Mouse (Mus musculus) G1E (cell line): ENCODE results near the gene Spp2. TPM values are rescaled to one million over a fixed set of nuclear protein-coding genes. Genes with fewer than 3 reads are reported as not detected.

Experiments used
- ATAC-seq: 2 replicates; pipeline ENCODE4 v1.8.0; 2016; ENCODE audit warnings: mild to moderate bottlenecking; ENCODE audit not compliant: insufficient number of reproducible peaks, poor library complexity, low FRiP score, severe bottlenecking; ENCODE audit errors: extremely low read depth
- DNase-seq: peaks from one replicate; pipeline ENCODE4 v3.0.0; 2012; ENCODE audit warnings: low spot score
- H3K27me3 ChIP-seq: 2 replicates; pipeline ENCODE4 v1.6.1; 2012; ENCODE audit warnings: mild to moderate bottlenecking, low read length, inconsistent platforms; ENCODE audit not compliant: insufficient read depth
- H3K36me3 ChIP-seq: replicated peaks from 2 replicates; pipeline ENCODE3; 2012; ENCODE audit warnings: mild to moderate bottlenecking, inconsistent platforms
- H3K4me1 ChIP-seq: 2 replicates; pipeline ENCODE4 v1.6.1; 2012; ENCODE audit warnings: low read depth, low read length, inconsistent platforms, mixed read lengths; ENCODE audit not compliant: insufficient read depth
- H3K4me3 ChIP-seq: 2 replicates; pipeline ENCODE4 v1.5.1; 2012; ENCODE audit warnings: low read depth, mild to moderate bottlenecking, inconsistent platforms, low read length, moderate library complexity, mixed read lengths
- H3K9me3 ChIP-seq: replicated peaks from 2 replicates; pipeline ENCODE4 v1.6.1; 2012; ENCODE audit warnings: inconsistent platforms
- CTCF ChIP-seq: IDR thresholded peaks from 2 replicates; pipeline ENCODE4 v1.5.1; 2012; ENCODE audit warnings: low read depth, low read length, inconsistent platforms, mixed read lengths
- GATA1 ChIP-seq: IDR thresholded peaks from 2 replicates; pipeline ENCODE4 v1.6.1; 2012; ENCODE audit warnings: borderline replicate concordance, low read length, inconsistent platforms, mixed read lengths
- GATA2 ChIP-seq: IDR thresholded peaks from 2 replicates; pipeline ENCODE4 v1.6.1; 2012; ENCODE audit warnings: low read depth, low read length, inconsistent platforms, borderline replicate concordance
- POLR2AphosphoS5 ChIP-seq: IDR thresholded peaks from 2 replicates; pipeline ENCODE4 v1.6.1; 2012; ENCODE audit warnings: low read depth, low read length, inconsistent platforms; ENCODE audit not compliant: insufficient replicate concordance
- TAL1 ChIP-seq: conservative IDR thresholded peaks from 2 replicates; pipeline ENCODE4 v1.6.1; 2012; ENCODE audit warnings: low read depth, low read length, inconsistent platforms, mixed read lengths
- polyA plus RNA-seq: library from polyadenylated mRNA; stranded (reverse); fragments of >175 nt; gene quantifications from 2 replicates; pipeline ENCODE4 v1.2.3, GENCODE M21; 2012
- total RNA-seq, 2 experiments: library from RNA; stranded (forward) in 1 of 2; stranded (reverse) in 1 of 2; fragments of 200-1000 nt in 1 of 2; fragments of >200 nt in 1 of 2; fragmentation: Nextera tagmentation in 1 of 2; gene quantifications; 2 replicates each; pipeline ENCODE4 v1.2.3; 2014 to 2017

Gene Spp2
- total and polyA plus RNA-seq, 3 experiments = not detected

- H3K27me3 ChIP-seq = peaks cover 17% of the 10 kb centered on the region
- H3K36me3 ChIP-seq = no peaks in the 10 kb centered on the region
- ATAC-seq = no peak
- peaks cover 3% of the 10 kb centered on the region; the same call in 1 of the 2 replicates for H3K4me1 ChIP-seq
- H3K9me3 ChIP-seq = no peaks in the 10 kb centered on the region
- H3K4me3 ChIP-seq = no peak overlapping the region
- TF ChIP-seq CTCF (no peak), TAL1 (no peak), POLR2AphosphoS5 (no peak), GATA2 (no peak), GATA1 (no peak)
- DNase-seq = no peak
Measured at GRCm38 (mm10) chr1:88463241-88463640, 56.5 kb downstream of the Spp2 start.

GRCm38 (mm10) chr1:88464109-88464905 is 57.5 kb downstream of the Spp2 start:
- TF ChIP-seq POLR2AphosphoS5 = no peak
- no peak for TF ChIP-seq GATA1
- TF ChIP-seq GATA2 = no peak
- TF ChIP-seq TAL1 = no peak
- no peak for TF ChIP-seq CTCF
- ATAC-seq = no peak
- Histone ChIP-seq H3K4me3 (no peak overlapping the region), H3K36me3 (no peaks in the 10 kb centered on the region), H3K9me3 (no peaks in the 10 kb centered on the region), H3K27me3 (peaks cover 27% of the 10 kb centered on the region), H3K4me1 (peaks cover 3% of the 10 kb centered on the region; the same call in 1 of the 2 replicates)
- no peak for DNase-seq

DNA sequence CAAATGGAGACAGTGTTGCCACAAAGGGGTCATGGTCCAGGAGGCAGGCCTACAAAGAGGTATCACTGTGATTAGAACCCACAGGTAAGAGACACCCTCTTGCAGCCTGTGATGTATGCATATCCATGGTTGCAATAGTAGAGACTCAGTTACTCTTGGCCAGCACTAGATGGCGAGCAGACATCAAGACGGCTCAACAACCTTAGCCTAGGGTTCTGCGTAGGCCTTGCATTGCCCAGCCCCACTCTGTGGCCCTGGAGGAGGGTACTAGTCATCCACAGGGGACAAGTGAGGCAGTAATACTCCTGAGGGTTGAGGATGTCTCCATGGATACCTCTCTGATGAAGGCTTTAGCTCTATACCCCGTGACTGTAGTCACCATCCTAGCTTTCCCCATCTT is 59.0 kb downstream of the Spp2 start:
- ATAC-seq (no peak), DNase-seq (no peak)
- TF ChIP-seq GATA1 (no peak), POLR2AphosphoS5 (no peak), CTCF (no peak), GATA2 (no peak), TAL1 (no peak)
- Histone ChIP-seq H3K4me3 (no peak overlapping the region), H3K4me1 (peaks cover 3% of the 10 kb centered on the region; the same call in 1 of the 2 replicates), H3K9me3 (no peaks in the 10 kb centered on the region), H3K36me3 (no peaks in the 10 kb centered on the region), H3K27me3 (peaks cover 29% of the 10 kb centered on the region)

GRCm38 (mm10) chr1:88466325-88467064 is 59.7 kb downstream of the Spp2 start:
- no peak for DNase-seq
- H3K36me3 ChIP-seq = no peaks in the 10 kb centered on the region
- H3K9me3 ChIP-seq = no peaks in the 10 kb centered on the region
- H3K4me3 ChIP-seq = no peak overlapping the region
- peaks cover 32% of the 10 kb centered on the region for H3K27me3 ChIP-seq
- H3K4me1 ChIP-seq = peaks cover 3% of the 10 kb centered on the region; the same call in 1 of the 2 replicates
- TF ChIP-seq CTCF (no peak), GATA2 (no peak), GATA1 (no peak), TAL1 (no peak), POLR2AphosphoS5 (no peak)
- ATAC-seq = no peak

DNA sequence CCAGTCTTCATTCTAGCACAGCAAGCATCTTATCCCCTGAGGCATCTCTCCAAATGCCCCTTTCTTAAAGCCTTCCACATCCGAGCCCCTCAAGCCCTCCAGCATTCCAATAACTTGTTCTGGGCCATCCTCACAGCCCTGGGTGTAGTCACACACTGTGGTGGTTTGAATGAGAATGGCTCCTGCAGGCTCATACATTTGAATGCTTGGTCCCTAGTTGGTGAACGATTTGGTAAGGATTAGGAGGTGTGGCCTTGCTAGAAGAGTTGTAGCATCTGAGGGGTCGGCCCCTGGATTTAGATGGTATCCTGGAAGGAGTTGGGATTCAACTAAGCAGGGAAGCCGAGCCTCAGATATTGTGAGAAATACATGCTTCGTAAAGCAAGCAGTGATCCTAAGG is 61.1 kb downstream of the Spp2 start:
- no peaks in the 10 kb centered on the region for H3K36me3 ChIP-seq
- H3K4me3 ChIP-seq = no peak overlapping the region
- H3K9me3 ChIP-seq = no peaks in the 10 kb centered on the region
- DNase-seq (no peak), ATAC-seq (no peak)
- peaks cover 32% of the 10 kb centered on the region for H3K27me3 ChIP-seq
- TF ChIP-seq TAL1 (no peak), CTCF (no peak), GATA2 (no peak), POLR2AphosphoS5 (no peak), GATA1 (no peak)
- H3K4me1 ChIP-seq = peaks cover 3% of the 10 kb centered on the region; the same call in 1 of the 2 replicates

DNA sequence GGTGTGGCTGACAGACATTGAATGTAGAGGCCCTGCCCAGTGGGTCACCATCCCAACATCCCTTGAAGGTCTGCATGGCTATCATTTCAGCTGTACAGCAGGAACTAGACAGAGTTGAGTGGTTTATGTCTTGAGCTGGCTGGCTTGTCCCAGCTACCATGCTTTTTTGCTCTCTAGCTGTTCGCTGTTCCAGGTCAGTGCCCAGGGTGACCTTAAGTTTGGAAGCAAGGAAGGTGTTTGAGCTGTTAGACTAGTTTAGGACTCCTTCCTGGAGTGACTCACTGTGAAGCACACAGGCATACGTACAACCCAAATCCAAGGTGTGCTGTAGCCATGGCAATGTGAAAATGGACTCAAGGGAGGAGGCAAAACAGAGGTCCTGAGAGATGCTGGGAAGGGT is 61.6 kb downstream of the Spp2 start:
- ATAC-seq (no peak), DNase-seq (no peak)
- no peak overlapping the region for H3K4me3 ChIP-seq
- H3K4me1 ChIP-seq = peaks cover 3% of the 10 kb centered on the region; the same call in 1 of the 2 replicates
- TF ChIP-seq TAL1 = no peak
- TF ChIP-seq POLR2AphosphoS5 = no peak
- no peak for TF ChIP-seq GATA2
- no peak for TF ChIP-seq CTCF
- TF ChIP-seq GATA1 = no peak
- H3K9me3 ChIP-seq = no peaks in the 10 kb centered on the region
- peaks cover 31% of the 10 kb centered on the region for H3K27me3 ChIP-seq
- H3K36me3 ChIP-seq = no peaks in the 10 kb centered on the region
